Mouse (Mus musculus): ENCODE measurements around the gene Selp. TPM values are rescaled to one million over a fixed set of nuclear protein-coding genes. Genes with fewer than 3 reads are reported as not detected.

The Selp gene
- polyA plus RNA-seq, 1 experiment from 2014 or later: 0.19 TPM

DNA sequence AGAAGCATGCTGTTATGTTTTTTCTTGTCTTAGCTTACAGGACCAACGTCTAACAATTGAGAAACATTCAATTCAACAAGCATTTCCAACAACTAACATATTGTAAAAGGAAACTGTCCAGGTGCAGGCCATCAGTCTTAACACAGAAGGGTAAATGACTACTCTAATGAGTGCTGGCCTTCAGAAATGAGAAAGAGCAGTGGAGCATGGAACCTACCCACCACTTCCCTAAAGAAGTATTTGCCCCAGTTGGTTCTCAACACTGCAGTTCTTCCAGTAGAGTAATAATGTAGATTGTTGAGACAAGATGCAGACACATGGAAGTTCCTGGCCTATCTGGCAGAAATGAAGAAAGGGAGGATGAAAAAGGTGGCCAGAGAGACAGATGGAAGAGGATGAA is 38.6 kb upstream of the Selp start:
- WGBS (ENCODE audit: insufficient replicate concordance): 59% methylated on average over 1 of the region's 1 CpGs
- H3K4me1 ChIP-seq (ENCODE audit: control insufficient read depth, insufficient read depth, low read length): no peaks in the 10 kb centered on the region
- ATAC-seq (replicated peaks; ENCODE audit: insufficient number of reproducible peaks, low FRiP score, low TSS enrichment): no peak
- H3K4me3 ChIP-seq (ENCODE audit: low read depth, low read length): no peak overlapping the region
- H3K27me3 ChIP-seq (ENCODE audit: control insufficient read depth, insufficient read depth, low read length): no peaks in the 10 kb centered on the region
- no peaks in the 10 kb centered on the region for H3K9me3 ChIP-seq (replicated peaks; ENCODE audit: control insufficient read depth, low read length)
- no peak overlapping the region for H3K4me2 ChIP-seq
- no peak overlapping the region for H3K27ac ChIP-seq (ENCODE audit: low read depth, low read length)
- H3K9ac ChIP-seq (ENCODE audit: low read depth, low read length): no peak overlapping the region
- H3K36me3 ChIP-seq (ENCODE audit: control insufficient read depth, insufficient read depth, low read length): no peaks in the 10 kb centered on the region

DNA sequence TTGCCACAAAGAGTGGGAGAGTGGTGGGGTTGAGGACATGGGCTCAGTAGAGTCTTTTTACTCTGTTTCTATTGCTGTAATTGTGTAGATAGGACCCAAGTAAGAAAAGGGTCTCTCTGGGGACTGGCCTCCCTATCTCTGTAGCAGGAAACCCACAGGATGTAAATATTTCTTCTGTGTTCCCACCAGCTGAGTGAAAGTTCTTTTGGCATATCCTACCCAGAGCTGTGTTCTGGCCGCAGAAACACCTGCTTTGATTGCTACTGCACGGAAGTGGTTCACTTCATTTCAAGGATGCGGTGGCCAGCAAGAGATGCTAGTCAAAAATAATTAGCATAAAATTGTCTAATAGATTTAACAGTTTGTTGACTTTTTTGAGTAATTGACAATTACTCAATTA is 38.0 kb upstream of the Selp start:
- Histone ChIP-seq H3K9ac (ENCODE audit: low read depth, low read length) (no peak overlapping the region), H3K9me3 (replicated peaks; ENCODE audit: control insufficient read depth, low read length) (no peaks in the 10 kb centered on the region), H3K36me3 (ENCODE audit: control insufficient read depth, insufficient read depth, low read length) (no peaks in the 10 kb centered on the region), H3K4me2 (no peak overlapping the region), H3K4me1 (ENCODE audit: control insufficient read depth, insufficient read depth, low read length) (no peaks in the 10 kb centered on the region), H3K27ac (ENCODE audit: low read depth, low read length) (no peak overlapping the region), H3K4me3 (ENCODE audit: low read depth, low read length) (no peak overlapping the region), H3K27me3 (ENCODE audit: control insufficient read depth, insufficient read depth, low read length) (no peaks in the 10 kb centered on the region)
- 79% methylated on average over 3 of the region's 3 CpGs for WGBS (ENCODE audit: insufficient replicate concordance)
- no peak for ATAC-seq (replicated peaks; ENCODE audit: insufficient number of reproducible peaks, low FRiP score, low TSS enrichment)

- Histone ChIP-seq H3K9me3 (replicated peaks; ENCODE audit: control insufficient read depth, low read length) (no peaks in the 10 kb centered on the region), H3K27ac (ENCODE audit: low read depth, low read length) (no peak overlapping the region), H3K4me2 (no peak overlapping the region), H3K27me3 (ENCODE audit: control insufficient read depth, insufficient read depth, low read length) (no peaks in the 10 kb centered on the region), H3K9ac (ENCODE audit: low read depth, low read length) (no peak overlapping the region), H3K4me1 (ENCODE audit: control insufficient read depth, insufficient read depth, low read length) (no peaks in the 10 kb centered on the region), H3K36me3 (ENCODE audit: control insufficient read depth, insufficient read depth, low read length) (no peaks in the 10 kb centered on the region), H3K4me3 (ENCODE audit: low read depth, low read length) (no peak overlapping the region)
- no peak for ATAC-seq (replicated peaks; ENCODE audit: insufficient number of reproducible peaks, low FRiP score, low TSS enrichment)
- 79% methylated on average over 4 of the region's 4 CpGs for WGBS (ENCODE audit: insufficient replicate concordance)
These were observed 36.7 kb upstream of the Selp start for GRCm38 (mm10) chr1:164078323-164078741.

DNA sequence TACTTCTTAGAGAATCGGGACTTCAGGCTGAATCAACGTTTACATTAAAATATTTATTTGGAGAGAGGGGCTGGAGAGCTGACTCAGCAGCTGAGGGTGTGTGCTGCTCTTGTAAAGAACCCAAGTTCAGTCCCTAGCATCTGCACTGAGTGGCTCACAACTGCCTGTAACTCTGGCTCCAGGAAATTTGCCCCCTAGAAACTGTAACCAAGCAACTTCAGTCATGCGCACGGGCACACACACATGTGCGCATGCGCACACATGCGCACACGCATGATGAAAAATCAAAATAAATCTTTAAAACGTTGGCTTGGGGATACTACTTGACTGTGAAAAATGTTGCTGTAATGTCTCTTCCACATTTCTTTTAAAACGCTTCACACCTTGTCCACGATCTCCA is 36.0 kb upstream of the Selp start:
- H3K4me3 ChIP-seq (ENCODE audit: low read depth, low read length): no peak overlapping the region
- no peaks in the 10 kb centered on the region for H3K4me1 ChIP-seq (ENCODE audit: control insufficient read depth, insufficient read depth, low read length)
- WGBS (ENCODE audit: insufficient replicate concordance): 77% methylated on average over 11 of the region's 11 CpGs
- no peak overlapping the region for H3K27ac ChIP-seq (ENCODE audit: low read depth, low read length)
- no peaks in the 10 kb centered on the region for H3K9me3 ChIP-seq (replicated peaks; ENCODE audit: control insufficient read depth, low read length)
- no peak for ATAC-seq (replicated peaks; ENCODE audit: insufficient number of reproducible peaks, low FRiP score, low TSS enrichment)
- no peak overlapping the region for H3K4me2 ChIP-seq
- H3K27me3 ChIP-seq (ENCODE audit: control insufficient read depth, insufficient read depth, low read length): no peaks in the 10 kb centered on the region
- H3K36me3 ChIP-seq (ENCODE audit: control insufficient read depth, insufficient read depth, low read length): no peaks in the 10 kb centered on the region
- H3K9ac ChIP-seq (ENCODE audit: low read depth, low read length): no peak overlapping the region

- no peaks in the 10 kb centered on the region for H3K27me3 ChIP-seq (ENCODE audit: control insufficient read depth, insufficient read depth, low read length)
- no peak overlapping the region for H3K9ac ChIP-seq (ENCODE audit: low read depth, low read length)
- no peak for ATAC-seq (replicated peaks; ENCODE audit: insufficient number of reproducible peaks, low FRiP score, low TSS enrichment)
- H3K4me1 ChIP-seq (ENCODE audit: control insufficient read depth, insufficient read depth, low read length): no peaks in the 10 kb centered on the region
- H3K9me3 ChIP-seq (replicated peaks; ENCODE audit: control insufficient read depth, low read length): no peaks in the 10 kb centered on the region
- no peak overlapping the region for H3K4me2 ChIP-seq
- 76% methylated on average over 4 of the region's 4 CpGs for WGBS (ENCODE audit: insufficient replicate concordance)
- H3K4me3 ChIP-seq (ENCODE audit: low read depth, low read length): no peak overlapping the region
- no peaks in the 10 kb centered on the region for H3K36me3 ChIP-seq (ENCODE audit: control insufficient read depth, insufficient read depth, low read length)
- no peak overlapping the region for H3K27ac ChIP-seq (ENCODE audit: low read depth, low read length)
These were observed 32.0 kb upstream of the Selp start for GRCm38 (mm10) chr1:164083046-164083445.

- ATAC-seq (replicated peaks; ENCODE audit: insufficient number of reproducible peaks, low FRiP score, low TSS enrichment): no peak
- no peak overlapping the region for H3K4me2 ChIP-seq
These were observed 28.3 kb upstream of the Selp start for GRCm38 (mm10) chr1:164086797-164087196.

GRCm38 (mm10) chr1:164087872-164088271 is 27.2 kb upstream of the Selp start:
- no peak for ATAC-seq (replicated peaks; ENCODE audit: insufficient number of reproducible peaks, low FRiP score, low TSS enrichment)
- Histone ChIP-seq H3K4me1 (ENCODE audit: control insufficient read depth, insufficient read depth, low read length) (no peaks in the 10 kb centered on the region), H3K4me2 (no peak overlapping the region), H3K36me3 (ENCODE audit: control insufficient read depth, insufficient read depth, low read length) (no peaks in the 10 kb centered on the region), H3K27ac (ENCODE audit: low read depth, low read length) (no peak overlapping the region), H3K27me3 (ENCODE audit: control insufficient read depth, insufficient read depth, low read length) (no peaks in the 10 kb centered on the region), H3K4me3 (ENCODE audit: low read depth, low read length) (no peak overlapping the region), H3K9ac (ENCODE audit: low read depth, low read length) (no peak overlapping the region), H3K9me3 (replicated peaks; ENCODE audit: control insufficient read depth, low read length) (no peaks in the 10 kb centered on the region)
- WGBS (ENCODE audit: insufficient replicate concordance): 81% methylated on average over 5 of the region's 5 CpGs

More at GRCm38 (mm10) chr1:164086797-164087196, 28.3 kb upstream of the Selp start:
- Histone ChIP-seq H3K4me1 (ENCODE audit: control insufficient read depth, insufficient read depth, low read length) (no peaks in the 10 kb centered on the region), H3K27me3 (ENCODE audit: control insufficient read depth, insufficient read depth, low read length) (no peaks in the 10 kb centered on the region), H3K27ac (ENCODE audit: low read depth, low read length) (no peak overlapping the region), H3K9me3 (replicated peaks; ENCODE audit: control insufficient read depth, low read length) (no peaks in the 10 kb centered on the region), H3K36me3 (ENCODE audit: control insufficient read depth, insufficient read depth, low read length) (no peaks in the 10 kb centered on the region), H3K9ac (ENCODE audit: low read depth, low read length) (no peak overlapping the region), H3K4me3 (ENCODE audit: low read depth, low read length) (no peak overlapping the region)
- WGBS (ENCODE audit: insufficient replicate concordance): 68% methylated on average over 3 of the region's 3 CpGs

GRCm38 (mm10) chr1:164096780-164097179 is 18.3 kb upstream of the Selp start:
- Histone ChIP-seq H3K27me3 (ENCODE audit: control insufficient read depth, insufficient read depth, low read length) (no peaks in the 10 kb centered on the region), H3K9me3 (replicated peaks; ENCODE audit: control insufficient read depth, low read length) (no peaks in the 10 kb centered on the region), H3K36me3 (ENCODE audit: control insufficient read depth, insufficient read depth, low read length) (no peaks in the 10 kb centered on the region), H3K27ac (ENCODE audit: low read depth, low read length) (no peak overlapping the region), H3K4me1 (ENCODE audit: control insufficient read depth, insufficient read depth, low read length) (no peaks in the 10 kb centered on the region), H3K9ac (ENCODE audit: low read depth, low read length) (no peak overlapping the region), H3K4me2 (no peak overlapping the region), H3K4me3 (ENCODE audit: low read depth, low read length) (no peak overlapping the region)
- ATAC-seq (replicated peaks; ENCODE audit: insufficient number of reproducible peaks, low FRiP score, low TSS enrichment): no peak
- 38% methylated on average over 6 of the region's 6 CpGs for WGBS (ENCODE audit: insufficient replicate concordance)

DNA sequence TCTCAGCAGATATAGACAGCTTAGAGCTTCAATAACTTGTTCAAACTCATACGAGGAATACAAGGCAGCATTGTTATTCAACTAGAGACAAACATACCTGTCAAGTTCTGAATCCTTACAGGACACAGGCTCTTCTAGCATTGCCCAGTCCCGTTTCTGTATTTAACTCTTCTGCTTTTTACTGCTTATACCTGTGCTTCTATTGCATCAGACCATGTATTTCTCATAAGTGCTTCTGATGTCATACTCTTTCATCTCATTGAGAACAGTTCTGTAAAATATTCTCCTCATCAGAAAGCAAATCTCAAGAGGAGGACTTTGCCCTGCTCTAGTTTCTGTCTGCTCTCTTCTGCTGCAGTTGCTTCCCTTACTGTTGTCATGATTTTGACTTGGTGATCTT is 17.2 kb upstream of the Selp start:
- Histone ChIP-seq H3K9ac (ENCODE audit: low read depth, low read length) (no peak overlapping the region), H3K9me3 (replicated peaks; ENCODE audit: control insufficient read depth, low read length) (no peaks in the 10 kb centered on the region), H3K27me3 (ENCODE audit: control insufficient read depth, insufficient read depth, low read length) (no peaks in the 10 kb centered on the region), H3K4me1 (ENCODE audit: control insufficient read depth, insufficient read depth, low read length) (no peaks in the 10 kb centered on the region), H3K27ac (ENCODE audit: low read depth, low read length) (no peak overlapping the region), H3K4me2 (no peak overlapping the region), H3K36me3 (ENCODE audit: control insufficient read depth, insufficient read depth, low read length) (no peaks in the 10 kb centered on the region), H3K4me3 (ENCODE audit: low read depth, low read length) (no peak overlapping the region)
- no peak for ATAC-seq (replicated peaks; ENCODE audit: insufficient number of reproducible peaks, low FRiP score, low TSS enrichment)
- 79% methylated on average over 2 of the region's 2 CpGs for WGBS (ENCODE audit: insufficient replicate concordance)
